Mouse (Mus musculus) C2C12 (cell line): ENCODE results near the gene Slc19a1.

Experiments
- CTCF ChIP-seq: IDR thresholded peaks from one replicate; pipeline ENCODE4 v1.5.1; 2011; ENCODE audit not compliant: control insufficient read depth, insufficient read depth, insufficient read length
- USF1 ChIP-seq: IDR thresholded peaks from one replicate; pipeline ENCODE4 v1.6.1; 2011; ENCODE audit warnings: low read depth, mild to moderate bottlenecking, control low read depth, moderate library complexity

DNA sequence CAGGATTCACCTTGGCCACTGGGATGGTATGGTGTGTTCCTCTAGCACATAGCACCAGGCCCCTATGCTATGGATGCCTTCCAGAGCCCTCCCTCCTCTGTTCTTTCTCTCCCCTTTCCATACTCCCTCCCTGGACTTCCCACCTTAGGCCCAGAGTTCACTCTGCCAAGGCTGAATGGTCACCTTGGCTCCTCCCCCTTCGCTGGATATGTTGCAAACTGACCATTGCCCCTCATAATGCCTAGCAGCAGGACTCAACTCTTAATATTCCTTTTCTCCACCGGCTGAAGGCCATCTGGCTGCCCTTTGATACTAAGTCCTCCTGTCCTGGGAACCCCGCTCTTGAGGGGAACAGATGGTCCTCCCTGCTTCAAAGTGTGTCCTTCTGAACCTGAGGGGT, 5.1 kb upstream of the Slc19a1 start:
- TF ChIP-seq USF1 (no peak), CTCF (no peak)
